Mouse (Mus musculus): ENCODE data around the gene Gm1979. TPM values are rescaled to one million over a fixed set of nuclear protein-coding genes. Genes with fewer than 3 reads are reported as not detected.

The Gm1979 gene
- polyA plus RNA-seq (2012; rRNA removed; ENCODE audit: low replicate concordance): not detected in 2 replicates

DNA sequence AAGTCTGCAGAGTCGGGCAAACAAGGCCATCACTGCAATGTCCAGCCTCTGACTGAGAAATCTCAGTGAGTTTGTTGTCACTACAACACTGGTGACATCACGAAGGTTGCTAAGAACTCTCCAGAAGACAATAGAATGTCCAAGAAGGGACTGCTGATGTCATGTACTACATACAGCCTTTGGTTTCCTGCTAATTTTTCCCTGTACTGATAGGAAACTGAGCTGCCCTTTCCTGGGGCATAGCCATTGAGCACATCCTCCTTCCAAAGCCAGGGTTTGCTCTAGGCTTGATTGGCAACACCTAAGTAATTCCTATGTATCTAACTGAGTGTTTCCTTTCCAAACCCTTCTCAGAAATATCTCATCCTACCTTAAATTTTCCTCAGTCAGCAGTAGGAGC lies at the start of gene Gm1979:
Gm1979 (minus strand) TSS at position 101 of the 400 bp plus-strand sequence.

GRCm38 (mm10) chr5:26039458-26039857 lies 34.9 kb upstream of the Gm1979 start, which contains the start of gene Speer4a:
TSS of gene Speer4a (minus strand) at chr5:26039558.

DNA sequence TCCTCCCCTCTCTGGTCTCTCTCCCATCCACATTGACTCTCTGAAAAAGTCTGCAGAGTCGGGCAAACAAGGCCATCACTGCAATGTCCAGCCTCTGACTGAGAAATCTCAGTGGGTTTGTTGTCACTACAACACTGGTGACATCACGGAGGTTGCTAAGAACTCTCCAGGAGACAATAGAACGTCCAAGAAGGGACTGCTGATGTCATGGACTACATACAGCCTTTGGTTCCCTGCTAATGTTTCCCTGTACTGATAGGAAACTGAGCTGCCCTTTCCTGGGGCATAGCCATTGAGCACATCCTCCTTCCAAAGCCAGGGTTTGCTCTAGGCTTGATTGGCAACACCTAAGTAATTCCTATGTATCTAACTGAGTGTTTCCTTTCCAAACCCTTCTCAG lies 18.2 kb upstream of the Gm1979 start, which contains the start of gene Gm5862:
Gm5862 (minus strand) TSS at position 101 of the 400 bp plus-strand sequence.

GRCm38 (mm10) chr5:25988550-25988949 lies 16.0 kb downstream of the Gm1979 start, which contains the start of gene Gm21698:
TSS of gene Gm21698 (minus strand) at chr5:25988650.

DNA sequence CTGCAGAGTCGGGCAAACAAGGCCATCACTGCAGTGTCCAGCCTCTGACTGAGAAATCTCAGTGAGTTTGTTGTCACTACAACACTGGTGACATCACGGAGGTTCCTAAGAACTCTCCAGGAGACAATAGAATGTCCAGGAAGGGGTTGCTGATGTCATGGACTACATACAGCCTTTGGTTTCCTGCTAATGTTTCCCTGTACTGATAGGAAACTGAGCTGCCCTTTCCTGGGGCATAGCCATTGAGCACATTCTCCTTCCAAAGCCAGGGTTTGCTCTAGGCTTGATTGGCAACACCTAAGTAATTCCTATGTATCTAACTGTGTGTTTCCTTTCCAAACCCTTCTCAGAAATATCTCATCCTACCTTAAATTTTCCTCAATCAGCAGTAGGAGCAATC lies 32.0 kb downstream of the Gm1979 start, which contains the start of gene Gm21680:
Gm21680 (minus strand) TSS at position 101 of the 400 bp plus-strand sequence.

GRCm38 (mm10) chr5:25954317-25954716 lies 50.3 kb downstream of the Gm1979 start, which contains the start of gene Gm21671:
TSS of gene Gm21671 (minus strand) at chr5:25954417.

Other genes starting within 250 kb of the Gm1979 start
- gene Actr3b, start 244.8 kb downstream of the Gm1979 start, polyA plus RNA-seq (2012; rRNA removed; ENCODE audit: low replicate concordance): 3.5 and 4.2 TPM in 2 replicates
- gene Gm21663, start 62.4 kb downstream of the Gm1979 start, polyA plus RNA-seq (2012; rRNA removed; ENCODE audit: low replicate concordance): not detected in 2 replicates
- not detected in 2 replicates for gene Gm21671, start 50.4 kb downstream of the Gm1979 start, polyA plus RNA-seq (2012; rRNA removed; ENCODE audit: low replicate concordance)
- gene Gm21680, start 32.1 kb downstream of the Gm1979 start, polyA plus RNA-seq (2012; rRNA removed; ENCODE audit: low replicate concordance): not detected in 2 replicates
- not detected in 2 replicates for gene Gm21698, start 16.1 kb downstream of the Gm1979 start, polyA plus RNA-seq (2012; rRNA removed; ENCODE audit: low replicate concordance)
- not detected in 2 replicates for gene Gm5862, start 18.1 kb upstream of the Gm1979 start, polyA plus RNA-seq (2012; rRNA removed; ENCODE audit: low replicate concordance)
- not detected in 2 replicates for gene Speer4a, start 34.8 kb upstream of the Gm1979 start, polyA plus RNA-seq (2012; rRNA removed; ENCODE audit: low replicate concordance)
- gene Gm7347, start 53.8 kb upstream of the Gm1979 start, polyA plus RNA-seq (2012; rRNA removed; ENCODE audit: low replicate concordance): not detected in 2 replicates
- gene Gm10471, start 84.5 kb upstream of the Gm1979 start, polyA plus RNA-seq (2012; rRNA removed; ENCODE audit: low replicate concordance): not detected in 2 replicates
- gene 5031410I06Rik, start 100.6 kb upstream of the Gm1979 start, polyA plus RNA-seq (2012; rRNA removed; ENCODE audit: low replicate concordance): not detected in 2 replicates
- not detected in 2 replicates for gene Gm10220, start 116.6 kb upstream of the Gm1979 start, polyA plus RNA-seq (2012; rRNA removed; ENCODE audit: low replicate concordance)

Measured in subcutaneous adipose tissue, adult 2 months (tissue).